Mouse (Mus musculus): ENCODE measurements around the gene Ints2. TPM values are rescaled to one million over a fixed set of nuclear protein-coding genes. Genes with fewer than 3 reads are reported as not detected.
"Not testable (repeated sequence)": the region's sequence is repeated elsewhere in the genome, so short reads cannot be mapped to it uniquely, and the experiment has no call there.

Ints2 gene
- 11.6 and 11.7 TPM in 2 replicates for polyA plus RNA-seq (2015; fragmentation: Nextera tagmentation; extraction: Ambion mirVana)

DNA sequence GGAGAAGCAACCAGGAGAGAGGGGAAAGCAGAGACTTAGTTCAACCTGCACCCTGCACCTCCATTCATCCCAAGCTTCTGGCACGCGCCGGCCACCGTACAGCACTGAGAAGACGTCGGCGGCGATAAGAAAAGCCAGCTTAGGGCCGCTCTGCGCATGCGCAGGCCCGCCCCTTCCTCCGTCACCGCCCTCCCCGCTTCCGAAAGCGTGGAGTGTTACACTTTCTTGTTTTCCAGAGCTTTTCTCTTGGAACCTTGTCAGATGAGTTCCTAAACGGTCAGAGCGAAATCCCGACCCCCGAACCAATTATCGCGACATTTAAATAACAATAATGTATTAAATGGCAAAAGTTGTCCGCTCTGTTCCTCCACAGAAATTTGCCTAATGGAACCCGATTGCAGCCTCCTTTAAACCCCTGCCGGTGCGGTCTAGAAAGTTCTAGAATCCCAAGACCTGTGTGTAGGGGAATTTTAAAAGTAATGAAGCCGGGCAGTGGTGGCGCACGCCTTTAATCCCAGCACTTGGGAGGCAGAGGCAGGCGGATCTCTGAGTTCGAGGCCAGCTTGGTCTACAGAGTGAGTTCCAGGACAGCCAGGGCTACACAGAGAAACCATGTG is at the start of gene Ints2:
TSS of gene Ints2 (minus strand) at position 116 of the 617 bp plus-strand sequence.
- peaks cover 17% of the 10 kb centered on the region for H3K36me3 ChIP-seq
- H3K4me1 ChIP-seq = peaks cover 14% of the 10 kb centered on the region
- H3K27ac ChIP-seq (replicated peaks) = peak within 1 kb of the TSS; percentile 79
- WGBS = 7% methylated on average over 32 of the region's 32 CpGs
- peak within 1 kb of the TSS; percentile 88 for H3K4me2 ChIP-seq
- ATAC-seq (ENCODE audit: extremely low read depth, insufficient number of reproducible peaks, low FRiP score, low TSS enrichment) = peak; percentile 80
- no peaks in the 10 kb centered on the region for H3K9me3 ChIP-seq
- H3K9ac ChIP-seq = peak within 1 kb of the TSS; percentile 94
- peak within 1 kb of the TSS; percentile 82 for H3K4me3 ChIP-seq
- H3K27me3 ChIP-seq (replicated peaks) = no peaks in the 10 kb centered on the region

DNA sequence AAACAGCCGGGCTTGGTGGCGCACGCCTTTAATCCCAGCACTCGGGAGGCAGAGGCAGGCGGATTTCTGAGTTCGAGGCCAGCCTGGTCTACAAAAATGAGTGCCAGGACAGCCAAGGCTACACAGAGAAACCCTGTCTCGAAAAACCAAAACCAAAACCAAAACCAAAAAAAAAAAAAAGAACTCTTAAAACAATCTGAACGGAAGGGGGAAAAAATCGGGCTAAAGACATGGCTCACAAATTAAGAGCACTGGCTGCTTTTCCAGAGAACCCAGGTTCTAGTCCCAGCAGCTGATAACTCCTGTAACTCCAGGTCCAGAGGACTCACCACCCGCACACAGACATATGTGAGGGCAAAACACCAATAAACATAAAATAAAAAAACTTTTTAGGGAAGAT is 34.8 kb upstream of the Ints2 start:
- not testable (repeated sequence) for H3K4me2 ChIP-seq; H3K9ac ChIP-seq; H3K27ac ChIP-seq (replicated peaks); H3K9me3 ChIP-seq; ATAC-seq (ENCODE audit: extremely low read depth, insufficient number of reproducible peaks, low FRiP score, low TSS enrichment); H3K27me3 ChIP-seq (replicated peaks); H3K4me1 ChIP-seq; H3K4me3 ChIP-seq
- 95% methylated on average over 10 of the region's 10 CpGs for WGBS
- peaks cover 60% of the 10 kb centered on the region for H3K36me3 ChIP-seq

DNA sequence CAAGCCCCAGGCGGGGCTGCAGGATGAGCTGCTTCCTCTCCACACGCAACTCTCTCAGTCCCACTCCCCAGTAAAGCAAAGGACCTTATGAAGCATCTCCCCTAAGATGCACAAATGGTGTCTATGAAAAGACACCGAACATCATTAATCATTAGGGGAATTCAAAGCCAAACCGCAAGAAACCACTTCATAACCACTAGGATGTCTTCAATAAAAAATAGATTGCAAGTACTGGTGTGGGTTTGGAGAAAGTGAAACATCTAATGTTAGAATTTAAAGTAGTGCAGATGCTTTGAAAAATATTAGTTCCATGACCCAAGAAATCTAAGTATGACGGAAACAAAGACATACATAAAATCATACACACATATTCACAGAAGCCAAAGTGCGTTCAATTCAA is 34.3 kb upstream of the Ints2 start:
- peaks cover 3% of the 10 kb centered on the region for H3K4me1 ChIP-seq
- H3K9me3 ChIP-seq = no peaks in the 10 kb centered on the region
- H3K36me3 ChIP-seq = peaks cover 57% of the 10 kb centered on the region
- no peaks in the 10 kb centered on the region for H3K27me3 ChIP-seq (replicated peaks)
- H3K4me3 ChIP-seq = no peak overlapping the region
- no peak for ATAC-seq (ENCODE audit: extremely low read depth, insufficient number of reproducible peaks, low FRiP score, low TSS enrichment)
- no peak overlapping the region for H3K27ac ChIP-seq (replicated peaks)
- H3K4me2 ChIP-seq = no peak overlapping the region
- H3K9ac ChIP-seq = no peak overlapping the region
- 96% methylated on average over 6 of the region's 6 CpGs for WGBS

DNA sequence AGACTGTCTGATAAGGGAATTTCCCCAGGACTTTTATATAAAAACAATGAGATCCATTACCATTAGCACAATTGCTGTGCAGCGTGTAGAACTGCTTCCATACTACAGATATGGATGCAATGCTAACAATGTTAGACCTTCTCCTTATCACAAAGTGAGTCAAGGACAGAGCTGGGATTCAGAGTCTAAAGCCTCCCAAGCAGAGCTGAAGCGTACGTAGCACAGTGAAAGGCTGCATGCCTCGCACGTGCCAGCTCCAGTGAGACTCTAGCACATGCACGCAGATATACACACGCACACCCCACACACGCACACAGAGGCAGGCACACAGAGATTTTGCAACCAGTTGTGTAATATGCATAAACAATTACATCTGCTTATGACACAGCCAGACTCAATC is 28.4 kb upstream of the Ints2 start:
- peak overlapping the region; percentile 29 for H3K4me2 ChIP-seq
- H3K27ac ChIP-seq (replicated peaks) = peak overlapping the region; percentile 88
- 36% methylated on average over 8 of the region's 8 CpGs for WGBS
- H3K27me3 ChIP-seq (replicated peaks) = no peaks in the 10 kb centered on the region
- no peak overlapping the region for H3K9ac ChIP-seq
- H3K4me1 ChIP-seq = peaks cover 22% of the 10 kb centered on the region
- H3K4me3 ChIP-seq = no peak overlapping the region
- H3K36me3 ChIP-seq = peaks cover 79% of the 10 kb centered on the region
- peak; percentile 73; the same call in 1 of the 2 replicates for ATAC-seq (ENCODE audit: extremely low read depth, insufficient number of reproducible peaks, low FRiP score, low TSS enrichment)
- H3K9me3 ChIP-seq = no peaks in the 10 kb centered on the region

DNA sequence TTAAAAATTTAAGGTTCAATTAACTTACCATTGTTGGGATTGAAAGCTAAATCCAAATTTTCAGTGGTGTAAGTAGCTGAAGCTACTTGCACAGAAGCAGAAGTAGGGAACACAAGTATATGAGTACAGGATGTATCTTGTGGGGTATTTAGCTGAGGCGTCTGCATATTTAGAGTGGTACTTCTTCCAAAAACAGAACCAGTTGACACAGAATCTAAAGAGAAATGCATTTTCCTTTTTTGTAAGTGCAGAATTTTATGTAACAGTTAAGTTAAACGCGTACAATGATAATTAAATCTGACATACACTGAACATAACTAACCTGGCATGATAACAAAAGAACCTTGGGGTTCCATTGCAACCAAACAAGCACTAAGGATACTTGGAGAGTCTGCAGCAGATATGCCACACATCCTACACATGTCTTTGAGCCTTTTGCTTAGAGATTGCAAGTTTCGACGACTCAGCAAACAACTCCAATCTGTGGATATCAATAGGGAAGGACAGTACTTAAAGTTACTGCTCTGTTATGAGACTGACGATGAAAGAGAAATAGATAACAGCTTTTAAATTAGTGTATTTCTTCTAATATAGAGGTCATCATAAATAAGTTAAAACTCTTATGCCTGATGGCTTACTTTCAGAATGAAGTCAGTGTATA is 21.2 kb upstream of the Ints2 start:
- Histone ChIP-seq H3K4me1 (no peaks in the 10 kb centered on the region), H3K4me2 (no peak overlapping the region), H3K27ac (replicated peaks) (no peak overlapping the region), H3K9ac (no peak overlapping the region), H3K36me3 (peaks cover 88% of the 10 kb centered on the region), H3K4me3 (no peak overlapping the region), H3K27me3 (replicated peaks) (no peaks in the 10 kb centered on the region), H3K9me3 (no peaks in the 10 kb centered on the region)
- 93% methylated on average over 6 of the region's 6 CpGs for WGBS
- ATAC-seq (ENCODE audit: extremely low read depth, insufficient number of reproducible peaks, low FRiP score, low TSS enrichment) = no peak

DNA sequence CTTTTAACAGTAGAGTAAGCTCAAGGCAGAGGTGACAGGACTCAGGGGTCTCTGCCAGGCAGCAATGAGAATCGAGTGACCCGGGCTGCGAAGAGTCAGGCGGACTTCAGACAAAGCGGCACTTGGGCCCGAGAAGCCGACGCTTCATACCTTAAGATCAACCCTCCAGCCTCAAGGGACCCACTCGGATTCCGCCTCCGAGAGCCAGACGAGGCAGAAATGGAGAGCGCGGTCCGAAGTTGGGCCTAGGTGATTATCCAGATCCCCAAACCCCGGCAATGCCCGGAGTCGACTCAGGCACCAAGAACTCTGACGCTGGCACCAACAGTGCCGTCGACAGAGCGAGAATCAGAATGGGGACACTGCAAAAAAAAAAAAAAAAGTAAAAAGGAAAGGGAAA is 321 bp downstream of the Ints2 start:
- peaks cover 14% of the 10 kb centered on the region for H3K4me1 ChIP-seq
- under 1% methylated on average over 22 of the region's 22 CpGs for WGBS
- peak overlapping the region; percentile 79 for H3K27ac ChIP-seq (replicated peaks)
- H3K27me3 ChIP-seq (replicated peaks) = no peaks in the 10 kb centered on the region
- H3K36me3 ChIP-seq = peaks cover 22% of the 10 kb centered on the region
- H3K4me3 ChIP-seq = peak overlapping the region; percentile 82
- ATAC-seq (ENCODE audit: extremely low read depth, insufficient number of reproducible peaks, low FRiP score, low TSS enrichment) = 0 out of 2 replicates have a peak, but pooled peaks have one; percentile 17
- no peaks in the 10 kb centered on the region for H3K9me3 ChIP-seq
- peak overlapping the region; percentile 88 for H3K4me2 ChIP-seq
- H3K9ac ChIP-seq = peak overlapping the region; percentile 94

DNA sequence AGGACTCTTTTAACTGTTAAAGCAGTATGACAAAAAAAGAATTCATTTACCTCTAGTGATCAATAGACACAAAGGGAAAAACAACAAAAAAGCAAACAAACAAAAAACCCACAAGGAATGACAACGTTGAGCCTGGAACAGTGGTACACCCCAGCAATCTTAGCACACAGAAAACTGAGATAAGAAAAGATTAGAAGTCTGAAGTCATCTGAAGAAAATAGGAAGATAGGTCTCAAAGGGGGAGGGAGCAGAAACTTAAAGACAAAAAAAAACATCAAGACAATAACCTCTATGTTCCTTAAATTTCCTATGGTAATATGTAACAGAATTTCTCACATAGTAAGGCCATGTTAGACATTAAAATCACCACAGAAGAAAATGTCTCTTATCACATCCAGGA is 4.0 kb downstream of the Ints2 start:
- Histone ChIP-seq H3K4me1 (peaks cover 14% of the 10 kb centered on the region), H3K36me3 (peaks cover 54% of the 10 kb centered on the region), H3K27me3 (replicated peaks) (no peaks in the 10 kb centered on the region), H3K9ac (no peak overlapping the region), H3K4me3 (no peak overlapping the region), H3K27ac (replicated peaks) (no peak overlapping the region), H3K4me2 (no peak overlapping the region), H3K9me3 (no peaks in the 10 kb centered on the region)
- ATAC-seq (ENCODE audit: extremely low read depth, insufficient number of reproducible peaks, low FRiP score, low TSS enrichment) = no peak
- 53% methylated on average over 1 of the region's 1 CpGs for WGBS

DNA sequence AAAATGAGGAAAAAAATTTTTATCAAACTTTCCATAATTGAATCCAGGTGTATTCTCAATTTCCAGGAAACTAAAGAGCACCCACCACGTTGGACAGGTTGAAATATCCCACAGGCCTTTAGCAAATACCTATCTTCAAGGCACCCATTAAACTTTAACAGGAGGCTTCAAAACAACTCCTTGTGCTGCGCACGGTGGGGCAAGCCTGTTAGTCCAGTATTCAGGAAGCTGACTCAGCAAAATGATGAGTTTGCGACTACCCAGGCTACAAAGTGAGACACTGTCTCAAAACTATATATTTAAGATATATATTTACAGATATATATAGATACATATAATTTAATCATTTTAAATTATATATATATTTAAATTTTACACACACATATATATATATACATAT is 24.9 kb downstream of the Ints2 start:
- WGBS = 88% methylated on average over 4 of the region's 4 CpGs
- Histone ChIP-seq H3K27ac (replicated peaks) (no peak overlapping the region), H3K36me3 (peaks cover 75% of the 10 kb centered on the region), H3K4me1 (no peaks in the 10 kb centered on the region), H3K27me3 (replicated peaks) (no peaks in the 10 kb centered on the region), H3K9me3 (no peaks in the 10 kb centered on the region), H3K4me3 (no peak overlapping the region), H3K4me2 (no peak overlapping the region), H3K9ac (no peak overlapping the region)
- ATAC-seq (ENCODE audit: extremely low read depth, insufficient number of reproducible peaks, low FRiP score, low TSS enrichment) = no peak

DNA sequence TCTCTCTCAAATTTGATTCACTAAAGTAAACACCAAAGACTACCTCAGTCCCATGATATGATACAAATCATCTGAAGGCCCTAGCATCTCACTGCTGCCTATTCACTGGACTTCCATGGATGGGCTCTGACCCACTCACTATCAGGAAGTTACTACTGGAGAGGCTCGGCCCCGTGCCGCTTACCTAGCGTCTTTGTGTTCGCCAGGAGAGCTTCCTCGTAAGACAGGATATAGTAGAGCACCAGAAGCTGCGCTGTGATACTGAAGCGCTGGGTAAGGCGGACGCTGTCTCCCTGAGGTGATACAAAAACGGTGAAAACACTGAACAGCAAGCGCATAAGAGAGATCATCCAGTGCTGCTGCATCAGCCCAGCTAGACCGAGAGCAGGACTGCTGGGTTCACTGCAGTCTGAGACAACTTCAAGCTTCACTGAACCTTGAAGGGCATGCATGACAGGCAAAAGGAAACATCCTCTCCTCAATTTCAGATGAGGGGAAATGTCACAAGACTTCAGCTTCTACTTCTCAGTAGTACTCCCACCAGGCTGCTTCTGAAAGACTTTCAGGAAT is 25.5 kb downstream of the Ints2 start:
- no peak overlapping the region for H3K4me2 ChIP-seq
- H3K9me3 ChIP-seq = no peaks in the 10 kb centered on the region
- no peak overlapping the region for H3K4me3 ChIP-seq
- no peak for ATAC-seq (ENCODE audit: extremely low read depth, insufficient number of reproducible peaks, low FRiP score, low TSS enrichment)
- no peaks in the 10 kb centered on the region for H3K4me1 ChIP-seq
- peaks cover 80% of the 10 kb centered on the region for H3K36me3 ChIP-seq
- H3K9ac ChIP-seq = no peak overlapping the region
- H3K27ac ChIP-seq (replicated peaks) = no peak overlapping the region
- no peaks in the 10 kb centered on the region for H3K27me3 ChIP-seq (replicated peaks)
- WGBS = 92% methylated on average over 13 of the region's 13 CpGs

DNA sequence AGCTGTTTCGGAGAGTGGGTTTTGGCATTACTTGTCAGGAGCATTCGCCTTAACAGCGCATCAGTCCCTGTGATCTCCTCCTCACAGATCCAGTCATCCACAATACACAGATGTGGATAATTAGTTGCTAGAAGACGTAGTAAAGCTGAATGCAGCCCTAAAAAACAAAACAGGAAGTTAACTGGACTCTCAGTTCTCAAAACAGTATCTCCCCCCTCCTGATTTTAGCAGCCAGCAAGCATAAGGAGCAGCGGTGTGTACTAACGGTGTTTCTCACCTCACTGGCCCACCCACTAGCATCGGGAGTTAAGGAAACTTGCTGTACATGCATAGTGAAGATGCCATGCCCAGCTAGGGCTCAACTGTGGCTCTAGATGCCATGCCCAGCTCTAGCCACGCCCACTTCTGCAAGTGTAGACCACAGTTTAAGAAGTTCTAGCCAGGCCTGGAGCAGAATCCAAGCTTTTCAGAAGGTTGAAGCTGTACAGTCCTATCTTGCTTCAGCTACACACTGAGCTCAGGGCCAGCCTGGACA is 30.7 kb downstream of the Ints2 start:
- H3K4me3 ChIP-seq = no peak overlapping the region
- H3K9me3 ChIP-seq = no peaks in the 10 kb centered on the region
- ATAC-seq (ENCODE audit: extremely low read depth, insufficient number of reproducible peaks, low FRiP score, low TSS enrichment) = no peak
- H3K27ac ChIP-seq (replicated peaks) = no peak overlapping the region
- peaks cover 84% of the 10 kb centered on the region for H3K36me3 ChIP-seq
- 81% methylated on average over 8 of the region's 8 CpGs for WGBS
- no peak overlapping the region for H3K9ac ChIP-seq
- no peaks in the 10 kb centered on the region for H3K27me3 ChIP-seq (replicated peaks)
- no peak overlapping the region for H3K4me2 ChIP-seq
- no peaks in the 10 kb centered on the region for H3K4me1 ChIP-seq

DNA sequence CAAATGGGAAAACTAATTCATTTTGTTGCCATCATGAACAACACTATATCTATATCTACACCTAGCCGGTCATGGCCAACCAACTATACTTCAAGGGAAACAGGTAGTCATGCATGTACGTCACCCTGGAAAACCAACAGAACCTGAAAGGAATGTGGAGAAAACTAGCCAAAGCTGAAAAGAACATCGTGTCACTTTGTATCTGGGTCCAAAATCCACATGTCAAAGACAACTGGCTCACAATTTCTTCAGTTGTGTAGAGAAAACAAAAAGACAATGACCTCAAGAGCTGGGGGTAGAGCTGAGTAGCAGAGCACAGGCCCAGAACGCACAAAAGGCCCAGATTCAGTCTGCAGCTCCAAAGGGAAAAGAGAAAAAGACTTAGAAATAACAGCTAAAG is 31.6 kb downstream of the Ints2 start:
- ATAC-seq (ENCODE audit: extremely low read depth, insufficient number of reproducible peaks, low FRiP score, low TSS enrichment) = no peak
- H3K27ac ChIP-seq (replicated peaks) = no peak overlapping the region
- 85% methylated on average over 4 of the region's 4 CpGs for WGBS
- H3K4me2 ChIP-seq = no peak overlapping the region
- H3K36me3 ChIP-seq = peaks cover 82% of the 10 kb centered on the region
- H3K4me3 ChIP-seq = no peak overlapping the region
- H3K4me1 ChIP-seq = no peaks in the 10 kb centered on the region
- H3K27me3 ChIP-seq (replicated peaks) = no peaks in the 10 kb centered on the region
- no peak overlapping the region for H3K9ac ChIP-seq
- H3K9me3 ChIP-seq = no peaks in the 10 kb centered on the region
